Mouse (Mus musculus): Measurements from ENCODE around the gene Sult1e1.

DNA sequence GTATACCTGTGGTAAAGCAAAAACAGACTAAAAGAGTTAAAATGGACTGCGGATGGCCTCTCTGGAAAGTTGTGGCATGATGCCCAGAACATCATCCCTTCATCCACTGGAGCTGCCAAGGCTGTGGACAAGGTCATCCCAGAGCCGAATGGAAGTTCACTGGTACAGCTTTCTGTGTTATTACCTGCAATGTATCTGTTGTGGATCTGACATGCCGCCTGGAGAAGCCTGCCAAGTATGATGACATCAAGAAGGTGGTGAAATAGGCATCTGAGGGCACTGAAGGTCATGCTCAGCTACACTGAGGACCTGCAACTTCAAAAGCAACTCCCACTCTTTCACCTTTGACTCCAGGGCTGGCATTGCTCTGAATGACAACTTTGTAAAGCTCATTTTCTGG, 9.6 kb upstream of the Sult1e1 start:
- TF ChIP-seq CTCF (IDR thresholded peaks at IDR 0.05; ENCODE audit: control insufficient read depth, insufficient read depth, insufficient replicate concordance, low read depth, low read length) (no peak), POLR2A (IDR thresholded peaks at IDR 0.05; ENCODE audit: control insufficient read depth, low read depth, low read length) (no peak)

All from testis, adult 2 months (tissue).